Mouse (Mus musculus) olfactory bulb, adult 2 months (tissue): ENCODE data around the gene Tedc1. TPM values are rescaled to one million over a fixed set of nuclear protein-coding genes. Genes with fewer than 3 reads are reported as not detected.

Source experiments
- H3K27ac ChIP-seq: fragments of 200-500 bp; 2 replicates; pipeline ENCODE4 v1.5.1; 2012; ENCODE audit warnings: low read depth, low read length; ENCODE audit not compliant: insufficient read depth
- H3K4me1 ChIP-seq: fragments of 200-500 bp; 2 replicates; pipeline ENCODE4 v1.6.1; 2012; ENCODE audit warnings: low read length; ENCODE audit not compliant: control insufficient read depth, insufficient read depth
- H3K4me3 ChIP-seq: fragments of 200-500 bp; 2 replicates; pipeline ENCODE4 v1.5.1; 2012; ENCODE audit warnings: mild to moderate bottlenecking, low read depth, low read length, moderate library complexity; ENCODE audit not compliant: insufficient read depth
- CTCF ChIP-seq: fragments of 200-500 bp; IDR thresholded peaks from 2 replicates; pipeline ENCODE4 v1.5.1; 2012; ENCODE audit warnings: low read depth, mild to moderate bottlenecking, low read length, moderate library complexity; ENCODE audit not compliant: insufficient read depth
- POLR2A ChIP-seq: fragments of 200-500 bp; IDR thresholded peaks from 2 replicates; pipeline ENCODE4 v1.6.1; 2012; ENCODE audit warnings: mild to moderate bottlenecking, low read depth, low read length, moderate library complexity; ENCODE audit not compliant: insufficient read depth
- whole genome bisulfite sequencing: fragments of 180-500 bp; shearing (Covaris S2); methylation state at CpG from one replicate; pipeline ENCODE4 v1.1.7; 2018; 5-methylcytosine and 5-hydroxymethylcytosine counted together
- polyA plus RNA-seq: library from polyadenylated mRNA; stranded (reverse); fragments of >200 nt; gene quantifications from 2 replicates; pipeline ENCODE4 v1.2.4, GENCODE M21; 2012; ENCODE audit warnings: low replicate concordance; ENCODE audit not compliant: missing spikeins, insufficient read depth, insufficient read length

Tedc1 gene
- polyA plus RNA-seq, 1 experiment = not detected

GRCm38 (mm10) chr12:113205251-113205942 is 49.2 kb downstream of the Tedc1 start:
- no peak overlapping the region for H3K4me3 ChIP-seq
- 0 out of 2 replicates have a peak, but pooled peaks cover 2% of the 10 kb centered on the region for H3K4me1 ChIP-seq
- TF ChIP-seq CTCF (no peak), POLR2A (no peak)
- 86% methylated on average over 7 of the region's 7 CpGs for WGBS
- no peak overlapping the region for H3K27ac ChIP-seq

GRCm38 (mm10) chr12:113207737-113208136 is 51.5 kb downstream of the Tedc1 start:
- Histone ChIP-seq H3K27ac (no peak overlapping the region), H3K4me1 (0 out of 2 replicates have a peak, but pooled peaks cover 2% of the 10 kb centered on the region), H3K4me3 (no peak overlapping the region)
- TF ChIP-seq POLR2A (no peak), CTCF (no peak)
- WGBS = 71% methylated on average over 6 of the region's 6 CpGs

- WGBS = 80% methylated on average over 17 of the region's 17 CpGs
Measured at GRCm38 (mm10) chr12:113210586-113211378, 54.6 kb downstream of the Tedc1 start.

GRCm38 (mm10) chr12:113211772-113212171 is 55.6 kb downstream of the Tedc1 start:
- H3K4me1 ChIP-seq = no peaks in the 10 kb centered on the region
- H3K27ac ChIP-seq = no peak overlapping the region
- TF ChIP-seq CTCF (no peak), POLR2A (no peak)
- 92% methylated on average over 5 of the region's 5 CpGs for WGBS
- H3K4me3 ChIP-seq = no peak overlapping the region

More at GRCm38 (mm10) chr12:113210586-113211378, 54.6 kb downstream of the Tedc1 start:
- H3K4me1 ChIP-seq = no peaks in the 10 kb centered on the region
- H3K4me3 ChIP-seq = no peak overlapping the region
- H3K27ac ChIP-seq = no peak overlapping the region
- TF ChIP-seq CTCF = no peak
- no peak for TF ChIP-seq POLR2A

- no peak for TF ChIP-seq POLR2A
- TF ChIP-seq CTCF = no peak
- 85% methylated on average over 10 of the region's 10 CpGs for WGBS
- Histone ChIP-seq H3K27ac (no peak overlapping the region), H3K4me1 (no peaks in the 10 kb centered on the region), H3K4me3 (no peak overlapping the region)
Measured at GRCm38 (mm10) chr12:113212326-113212924, 56.2 kb downstream of the Tedc1 start.

- H3K4me1 ChIP-seq = no peaks in the 10 kb centered on the region
- 70% methylated on average over 2 of the region's 2 CpGs for WGBS
- H3K27ac ChIP-seq = no peak overlapping the region
- no peak for TF ChIP-seq CTCF
- TF ChIP-seq POLR2A = no peak
- no peak overlapping the region for H3K4me3 ChIP-seq
Measured at GRCm38 (mm10) chr12:113213226-113213625, 57.0 kb downstream of the Tedc1 start.

GRCm38 (mm10) chr12:113214072-113214808 is 58.0 kb downstream of the Tedc1 start:
- Histone ChIP-seq H3K4me3 (no peak overlapping the region), H3K4me1 (no peaks in the 10 kb centered on the region), H3K27ac (no peak overlapping the region)
- 89% methylated on average over 25 of the region's 25 CpGs for whole genome bisulfite sequencing
- TF ChIP-seq POLR2A (no peak), CTCF (no peak)

GRCm38 (mm10) chr12:113214972-113215666 is 58.9 kb downstream of the Tedc1 start:
- 85% methylated on average over 16 of the region's 16 CpGs for WGBS
- H3K4me1 ChIP-seq = no peaks in the 10 kb centered on the region

More at GRCm38 (mm10) chr12:113214972-113215666, 58.9 kb downstream of the Tedc1 start:
- TF ChIP-seq POLR2A = no peak
- no peak for TF ChIP-seq CTCF
- no peak overlapping the region for H3K4me3 ChIP-seq
- no peak overlapping the region for H3K27ac ChIP-seq

Other genes starting within 250 kb of the Tedc1 start
- not detected in 2 replicates for gene Jag2, start 226.6 kb upstream of the Tedc1 start, polyA plus RNA-seq
- gene Nudt14, start 214.3 kb upstream of the Tedc1 start, polyA plus RNA-seq = not detected in 2 replicates
- gene Btbd6, start 179.9 kb upstream of the Tedc1 start, polyA plus RNA-seq = not detected in 2 replicates
- gene Brf1, start 155.7 kb upstream of the Tedc1 start, polyA plus RNA-seq = not detected in 2 replicates
- not detected in 2 replicates for gene Pacs2, start 141.9 kb upstream of the Tedc1 start, polyA plus RNA-seq
- gene Tex22, start 81.9 kb upstream of the Tedc1 start, polyA plus RNA-seq = not detected in 2 replicates
- gene Mta1, start 58.1 kb upstream of the Tedc1 start, polyA plus RNA-seq = not detected in 2 replicates
- gene Crip2, start 16.2 kb upstream of the Tedc1 start, polyA plus RNA-seq = not detected in 2 replicates
- not detected in 2 replicates for gene Crip1, start 10.1 kb upstream of the Tedc1 start, polyA plus RNA-seq
- gene Tmem121, start 29.5 kb downstream of the Tedc1 start, polyA plus RNA-seq = not detected in 2 replicates